Mouse (Mus musculus) thymus, postnatal 14 days (tissue): ENCODE data around the gene Rorc.

Experiments used
- DNase-seq: peaks from one replicate; pipeline ENCODE4 v3.0.0; 2021

Gene Rorc

GRCm38 (mm10) chr3:94377028-94377923, 4.7 kb downstream of the Rorc start:
- DNase-seq = peak; percentile 98

- peak; percentile 40 for DNase-seq
These were observed 7.4 kb downstream of the Rorc start for GRCm38 (mm10) chr3:94379831-94380510.

- peak; percentile 80 for DNase-seq
These were observed 9.7 kb downstream of the Rorc start for GRCm38 (mm10) chr3:94382308-94382707.

- DNase-seq = peak; percentile 65
These were observed 10.9 kb downstream of the Rorc start for GRCm38 (mm10) chr3:94383476-94383875.

- DNase-seq = peak; percentile 82
These were observed 14.1 kb downstream of the Rorc start for GRCm38 (mm10) chr3:94386671-94387070.

- peak; percentile 49 for DNase-seq
These were observed 14.8 kb downstream of the Rorc start for GRCm38 (mm10) chr3:94387391-94387790.

- peak; percentile 93 for DNase-seq
These were observed 15.5 kb downstream of the Rorc start for GRCm38 (mm10) chr3:94388047-94388446.

GRCm38 (mm10) chr3:94389420-94389819, 16.8 kb downstream of the Rorc start:
- peak; percentile 42 for DNase-seq

GRCm38 (mm10) chr3:94391001-94391400, 18.4 kb downstream of the Rorc start:
- no peak for DNase-seq

GRCm38 (mm10) chr3:94392128-94392527, 19.5 kb downstream of the Rorc start:
- DNase-seq = no peak

- DNase-seq = no peak
These were observed 20.5 kb downstream of the Rorc start for GRCm38 (mm10) chr3:94393049-94393448.

GRCm38 (mm10) chr3:94396336-94396735, 23.7 kb downstream of the Rorc start:
- DNase-seq = no peak

- DNase-seq = no peak
These were observed 24.3 kb downstream of the Rorc start for GRCm38 (mm10) chr3:94396851-94397250.

GRCm38 (mm10) chr3:94398217-94398616, 25.6 kb downstream of the Rorc start, which contains the start of gene Lingo4:
TSS of gene Lingo4 (plus strand) at chr3:94398517.
- no peak for DNase-seq

- peak; percentile 71 for DNase-seq
These were observed 26.4 kb downstream of the Rorc start for GRCm38 (mm10) chr3:94398943-94399481.

- DNase-seq = no peak
These were observed 27.2 kb downstream of the Rorc start for GRCm38 (mm10) chr3:94399663-94400310.

GRCm38 (mm10) chr3:94402451-94402850, 29.9 kb downstream of the Rorc start:
- DNase-seq = no peak

GRCm38 (mm10) chr3:94404366-94405054, 31.9 kb downstream of the Rorc start:
- peak; percentile 64 for DNase-seq

- no peak for DNase-seq
These were observed 33.0 kb downstream of the Rorc start for GRCm38 (mm10) chr3:94405561-94405960.

- peak; percentile 76 for DNase-seq
These were observed 39.9 kb downstream of the Rorc start for GRCm38 (mm10) chr3:94412530-94412929.

GRCm38 (mm10) chr3:94413031-94413679, 40.6 kb downstream of the Rorc start, which contains the start of gene Tdrkh:
TSS of gene Tdrkh (plus strand) at chr3:94413273.
- DNase-seq = peak; percentile 97

GRCm38 (mm10) chr3:94430980-94431379, 58.4 kb downstream of the Rorc start:
- DNase-seq = no peak
